Mouse (Mus musculus): ENCODE data around the gene Hist2h3c2. TPM values are rescaled to one million over a fixed set of nuclear protein-coding genes. Genes with fewer than 3 reads are reported as not detected.

The Hist2h3c2 gene
- total and polyA plus RNA-seq, 2 experiments from 2014 or later = 1.6 to 441 TPM

GRCm38 (mm10) chr3:96235836-96236235 is 3.1 kb downstream of the Hist2h3c2 start:
- TF ChIP-seq CTCF (IDR thresholded peaks at IDR 0.05; ENCODE audit: low read depth) = no peak
- Histone ChIP-seq H3K27me3 (ENCODE audit: insufficient read depth, low read length) (no peaks in the 10 kb centered on the region), H3K9me3 (ENCODE audit: low read length) (no peaks in the 10 kb centered on the region), H3K4me3 (ENCODE audit: low read length) (no peak overlapping the region), H3K36me3 (ENCODE audit: insufficient read depth, low read length) (no peaks in the 10 kb centered on the region), H3K4me1 (ENCODE audit: insufficient read depth, low read length) (no peaks in the 10 kb centered on the region), H3K27ac (no peak overlapping the region), H3K4me2 (ENCODE audit: low read depth, low read length) (no peak overlapping the region), H3K9ac (replicated peaks; ENCODE audit: low read length) (no peak overlapping the region)
- 57% methylated on average over 3 of the region's 3 CpGs for WGBS
- ATAC-seq (no peak), DNase-seq (ENCODE audit: low spot score) (no peak)

- ATAC-seq = no peak
- no peaks in the 10 kb centered on the region for H3K36me3 ChIP-seq (ENCODE audit: insufficient read depth, low read length)
Measured at GRCm38 (mm10) chr3:96234914-96235313, 4.0 kb downstream of the Hist2h3c2 start.

GRCm38 (mm10) chr3:96231758-96232120 is 7.2 kb downstream of the Hist2h3c2 start:
- H3K4me3 ChIP-seq (ENCODE audit: low read length) = no peak overlapping the region

More at GRCm38 (mm10) chr3:96234914-96235313, 4.0 kb downstream of the Hist2h3c2 start:
- H3K27me3 ChIP-seq (ENCODE audit: insufficient read depth, low read length) = no peaks in the 10 kb centered on the region
- no peak for DNase-seq (ENCODE audit: low spot score)
- H3K4me1 ChIP-seq (ENCODE audit: insufficient read depth, low read length) = no peaks in the 10 kb centered on the region
- H3K27ac ChIP-seq = no peak overlapping the region
- no peaks in the 10 kb centered on the region for H3K9me3 ChIP-seq (ENCODE audit: low read length)
- no peak overlapping the region for H3K9ac ChIP-seq (replicated peaks; ENCODE audit: low read length)
- no peak overlapping the region for H3K4me3 ChIP-seq (ENCODE audit: low read length)
- H3K4me2 ChIP-seq (ENCODE audit: low read depth, low read length) = no peak overlapping the region
- 89% methylated on average over 2 of the region's 2 CpGs for WGBS
- peak; percentile 8; the same call in 1 of the 2 replicates for TF ChIP-seq CTCF (IDR thresholded peaks at IDR 0.05; ENCODE audit: low read depth)

GRCm38 (mm10) chr3:96230910-96231757 is 7.8 kb downstream of the Hist2h3c2 start:
- WGBS = 71% methylated on average over 4 of the region's 4 CpGs
- Histone ChIP-seq H3K4me3 (ENCODE audit: low read length) (no peak overlapping the region), H3K9ac (replicated peaks; ENCODE audit: low read length) (no peak overlapping the region), H3K27ac (no peak overlapping the region), H3K9me3 (ENCODE audit: low read length) (no peaks in the 10 kb centered on the region), H3K4me2 (ENCODE audit: low read depth, low read length) (no peak overlapping the region), H3K27me3 (ENCODE audit: insufficient read depth, low read length) (no peaks in the 10 kb centered on the region), H3K36me3 (ENCODE audit: insufficient read depth, low read length) (no peaks in the 10 kb centered on the region), H3K4me1 (ENCODE audit: insufficient read depth, low read length) (no peaks in the 10 kb centered on the region)
- DNase-seq (ENCODE audit: low spot score) (no peak), ATAC-seq (no peak)
- no peak for TF ChIP-seq CTCF (IDR thresholded peaks at IDR 0.05; ENCODE audit: low read depth)

More at GRCm38 (mm10) chr3:96231758-96232120, 7.2 kb downstream of the Hist2h3c2 start:
- no peak overlapping the region for H3K27ac ChIP-seq
- no peaks in the 10 kb centered on the region for H3K36me3 ChIP-seq (ENCODE audit: insufficient read depth, low read length)
- no peak overlapping the region for H3K4me2 ChIP-seq (ENCODE audit: low read depth, low read length)
- WGBS = 56% methylated on average over 2 of the region's 2 CpGs
- DNase-seq (ENCODE audit: low spot score) (no peak), ATAC-seq (no peak)
- TF ChIP-seq CTCF (IDR thresholded peaks at IDR 0.05; ENCODE audit: low read depth) = no peak
- no peaks in the 10 kb centered on the region for H3K27me3 ChIP-seq (ENCODE audit: insufficient read depth, low read length)
- no peak overlapping the region for H3K9ac ChIP-seq (replicated peaks; ENCODE audit: low read length)
- H3K4me1 ChIP-seq (ENCODE audit: insufficient read depth, low read length) = no peaks in the 10 kb centered on the region
- no peaks in the 10 kb centered on the region for H3K9me3 ChIP-seq (ENCODE audit: low read length)

GRCm38 (mm10) chr3:96230404-96230803 is 8.5 kb downstream of the Hist2h3c2 start:
- no peak overlapping the region for H3K9ac ChIP-seq (replicated peaks; ENCODE audit: low read length)
- no peak overlapping the region for H3K4me3 ChIP-seq (ENCODE audit: low read length)
- no peak overlapping the region for H3K27ac ChIP-seq
- 75% methylated on average over 2 of the region's 2 CpGs for WGBS
- DNase-seq (ENCODE audit: low spot score) (no peak), ATAC-seq (no peak)
- no peaks in the 10 kb centered on the region for H3K36me3 ChIP-seq (ENCODE audit: insufficient read depth, low read length)
- TF ChIP-seq CTCF (IDR thresholded peaks at IDR 0.05; ENCODE audit: low read depth) = no peak
- no peaks in the 10 kb centered on the region for H3K27me3 ChIP-seq (ENCODE audit: insufficient read depth, low read length)
- no peak overlapping the region for H3K4me2 ChIP-seq (ENCODE audit: low read depth, low read length)
- H3K9me3 ChIP-seq (ENCODE audit: low read length) = no peaks in the 10 kb centered on the region
- H3K4me1 ChIP-seq (ENCODE audit: insufficient read depth, low read length) = no peaks in the 10 kb centered on the region

GRCm38 (mm10) chr3:96228828-96229227 is 10.1 kb downstream of the Hist2h3c2 start:
- Histone ChIP-seq H3K4me1 (ENCODE audit: insufficient read depth, low read length) (no peaks in the 10 kb centered on the region), H3K27ac (no peak overlapping the region), H3K4me2 (ENCODE audit: low read depth, low read length) (no peak overlapping the region), H3K9ac (replicated peaks; ENCODE audit: low read length) (no peak overlapping the region), H3K27me3 (ENCODE audit: insufficient read depth, low read length) (no peaks in the 10 kb centered on the region), H3K9me3 (ENCODE audit: low read length) (no peaks in the 10 kb centered on the region), H3K36me3 (ENCODE audit: insufficient read depth, low read length) (no peaks in the 10 kb centered on the region), H3K4me3 (ENCODE audit: low read length) (no peak overlapping the region)
- 70% methylated on average over 2 of the region's 2 CpGs for WGBS
- no peak for DNase-seq (ENCODE audit: low spot score)
- TF ChIP-seq CTCF (IDR thresholded peaks at IDR 0.05; ENCODE audit: low read depth) = no peak
- ATAC-seq = no peak
